ENCODE assay signal across 9 mouse cellular contexts in the genomic region with DNA sequence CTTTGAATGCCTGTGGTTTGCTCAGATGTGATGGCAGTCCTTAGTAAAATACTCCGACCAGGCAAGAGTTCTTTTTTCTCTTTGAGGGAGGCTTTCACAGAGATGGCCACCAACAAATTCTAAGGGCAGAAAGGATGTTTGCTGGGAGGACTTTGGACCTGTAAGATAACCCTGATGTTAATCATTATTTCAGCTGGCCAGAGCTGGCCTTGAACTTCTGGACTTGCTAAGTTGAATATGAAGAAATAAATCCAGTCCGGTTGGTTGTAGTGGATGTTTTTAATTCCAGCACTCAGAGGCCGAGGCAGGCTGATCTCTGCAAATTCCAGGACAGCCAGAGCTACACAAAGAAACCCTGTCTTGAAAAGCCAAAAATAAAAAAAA.
A peak's percentile ranks its signal among the peaks of the same experiment; 100 is the strongest.
DNase-seq lines count a peak whose midpoint lies in the region; ATAC-seq and TF ChIP-seq lines count a peak whose summit lies in the region.
"Had no signal": no experiment of that assay in that cellular context is flagged by ENCODE, and none has a peak within 500 bp of the region (broad histone marks: within the 10 kb centered on the region; RNA-seq: fewer than 3 reads in every experiment).

No protein-coding gene starts in this region.

- no peaks in the 10 kb centered on the region for H3K36me3 ChIP-seq in heart, embryonic 16.5 days (ENCODE audit: control insufficient read depth, insufficient read depth)
- no peaks in the 10 kb centered on the region for H3K36me3 ChIP-seq in embryonic facial prominence, embryonic 10.5 days (replicated peaks)
- H3K36me3 ChIP-seq in kidney, adult 2 months (ENCODE audit: control insufficient read depth, insufficient read depth, low read length): no peaks in the 10 kb centered on the region
- no peaks in the 10 kb centered on the region for H3K36me3 ChIP-seq in liver, embryonic 14.5 days (replicated peaks; ENCODE audit: control insufficient read depth, insufficient read depth, low read depth)

- TF ChIP-seq POLR2A in kidney, adult 2 months (IDR thresholded peaks at IDR 0.05; ENCODE audit: low read depth, low read length): no peak

- 68% methylated on average over 3 of the region's 3 CpGs for WGBS in heart, embryonic 16.5 days
- 78% methylated on average over 3 of the region's 3 CpGs for WGBS in embryonic facial prominence, embryonic 10.5 days
- WGBS in kidney, adult 2 months: 47% methylated on average over 3 of the region's 3 CpGs
- WGBS in liver, embryonic 14.5 days (ENCODE audit: insufficient replicate concordance): 36% methylated on average over 3 of the region's 3 CpGs

- peak overlapping the region; percentile 55 for H3K27ac ChIP-seq in heart, embryonic 16.5 days (ENCODE audit: low read length)
- peak overlapping the region; percentile 69 for H3K27ac ChIP-seq in embryonic facial prominence, embryonic 10.5 days (replicated peaks)
- peak overlapping the region; percentile 86 for H3K27ac ChIP-seq in kidney, adult 2 months (ENCODE audit: insufficient read depth, low read depth, low read length)
- peak overlapping the region; percentile 73 for H3K27ac ChIP-seq in liver, embryonic 14.5 days

- no peak for ATAC-seq in heart, embryonic 16.5 days (replicated peaks; ENCODE audit: extremely low read depth, insufficient read depth, low FRiP score)
- peak; percentile 1; the same call in 1 of the 2 replicates for ATAC-seq in liver, embryonic 14.5 days (ENCODE audit: insufficient read depth)

- H3K4me3 ChIP-seq in heart, embryonic 16.5 days (ENCODE audit: low read length): no peak overlapping the region; the same call in 1 of the 2 replicates
- H3K4me3 ChIP-seq in embryonic facial prominence, embryonic 10.5 days: no peak overlapping the region
- H3K4me3 ChIP-seq in kidney, adult 2 months (ENCODE audit: insufficient read depth, low read depth, low read length): no peak overlapping the region
- peak overlapping the region in 1 of 2 experiments; percentile 22; a peak in 2 of 4 replicates for H3K4me3 ChIP-seq in liver, embryonic 14.5 days (ENCODE audit: insufficient read depth in 1 of 2, low read depth in 2 of 2, low read length in 2 of 2)

- TF ChIP-seq CTCF in kidney, adult 2 months (conservative IDR thresholded peaks at IDR 0.05; ENCODE audit: insufficient read depth, insufficient read length, low read depth, low read length): no peak
- no peak for TF ChIP-seq CTCF in liver, embryonic 14.5 days (IDR thresholded peaks at IDR 0.05; ENCODE audit: low read depth)

- H3K27me3 ChIP-seq in heart, embryonic 16.5 days (ENCODE audit: control insufficient read depth, insufficient read depth, low read length): no peaks in the 10 kb centered on the region
- no peaks in the 10 kb centered on the region for H3K27me3 ChIP-seq in embryonic facial prominence, embryonic 10.5 days (replicated peaks; ENCODE audit: low read depth, poor library complexity, severe bottlenecking)
- no peaks in the 10 kb centered on the region for H3K27me3 ChIP-seq in kidney, adult 2 months (replicated peaks; ENCODE audit: control insufficient read depth, insufficient read depth, low read length)
- no peaks in the 10 kb centered on the region for H3K27me3 ChIP-seq in liver, embryonic 14.5 days (ENCODE audit: control insufficient read depth, insufficient read depth, low read length)

- no peak overlapping the region for H3K9ac ChIP-seq in heart, embryonic 16.5 days (ENCODE audit: low read length)
- H3K9ac ChIP-seq in liver, embryonic 14.5 days (replicated peaks): peak overlapping the region; percentile 63

- H3K4me1 ChIP-seq in heart, embryonic 16.5 days (ENCODE audit: control insufficient read depth, insufficient read depth, low read length): peaks cover 34% of the 10 kb centered on the region
- peaks cover 58% of the 10 kb centered on the region for H3K4me1 ChIP-seq in embryonic facial prominence, embryonic 10.5 days
- H3K4me1 ChIP-seq in kidney, adult 2 months (ENCODE audit: control insufficient read depth, insufficient read depth, low read length): peaks cover 19% of the 10 kb centered on the region; the same call in 1 of the 2 replicates
- H3K4me1 ChIP-seq in liver, embryonic 14.5 days (replicated peaks; ENCODE audit: control insufficient read depth in 2 of 2, insufficient read depth in 2 of 2, low read length in 1 of 2): peaks cover 30 to 57% of the 10 kb centered on the region in 2 experiments

- DNase-seq in heart, adult 18-20 months: no peak
- DNase-seq in embryonic facial prominence, embryonic 10.5 days (ENCODE audit: low spot score): no peak
- peak; percentile 81 for DNase-seq in kidney, adult 2 months
- no peak for DNase-seq in liver, embryonic 14.5 days (ENCODE audit: low read depth in 3 of 3, low spot score in 3 of 3)
- no peak for DNase-seq in left cerebral cortex, adult 9 months (ENCODE audit: low spot score in 2 of 2)
- no peak for DNase-seq in adrenal gland, adult 18-20 months (ENCODE audit: low spot score in 2 of 2)
- no peak for DNase-seq in spleen, postnatal 36 days (ENCODE audit: low spot score in 2 of 2)
- DNase-seq: layer of hippocampus, postnatal 36 days had no signal

- TF ChIP-seq EP300 in liver, embryonic 14.5 days (IDR thresholded peaks at IDR 0.05; ENCODE audit: low read depth): no peak

- peak overlapping the region; percentile 55; the same call in 1 of the 2 replicates for H3K4me2 ChIP-seq in heart, embryonic 16.5 days (ENCODE audit: low read depth, low read length)
- H3K4me2 ChIP-seq in liver, embryonic 14.5 days (ENCODE audit: low read depth): peak overlapping the region; percentile 72

- no peaks in the 10 kb centered on the region for H3K9me3 ChIP-seq in heart, embryonic 16.5 days (replicated peaks; ENCODE audit: control insufficient read depth, low read length)
- H3K9me3 ChIP-seq in embryonic facial prominence, embryonic 10.5 days: no peaks in the 10 kb centered on the region
- H3K9me3 ChIP-seq in liver, embryonic 14.5 days (ENCODE audit: control insufficient read depth, low read length): no peaks in the 10 kb centered on the region
